Mouse (Mus musculus): ENCODE results near the gene Smim8.

GRCm38 (mm10) chr4:34756163-34756562 lies 22.1 kb downstream of the Smim8 start, which contains the start of gene Gm136:
- TF ChIP-seq CTCF (IDR thresholded peaks at IDR 0.05; ENCODE audit: borderline replicate concordance, insufficient read depth, low read length) (no peak), POLR2A (IDR thresholded peaks at IDR 0.05; ENCODE audit: low read depth, low read length) (no peak)

All from embryonic fibroblast, embryonic 13.5 days (primary cell).